Mouse (Mus musculus) neural tube, embryonic 15.5 days (tissue): ENCODE measurements around the gene Fes. TPM values are rescaled to one million over a fixed set of nuclear protein-coding genes. Genes with fewer than 3 reads are reported as not detected.
A peak's percentile ranks its signal among the peaks of the same experiment; 100 is the strongest.

ENCODE experiments used
- ATAC-seq: fragments of 200-750 bp; cut with Nextera tagmentation; 2 replicates; pipeline ENCODE4 v1.8.0; 2017; ENCODE audit warnings: mild to moderate bottlenecking, moderate TSS enrichment, moderate library complexity; ENCODE audit not compliant: low FRiP score
- H3K27ac ChIP-seq: fragments of 300-500 bp; sonication (generic); replicated peaks from 2 replicates; pipeline ENCODE4 v1.5.1; 2015; ENCODE audit warnings: mild to moderate bottlenecking, inconsistent platforms
- H3K27me3 ChIP-seq: fragments of 300-500 bp; sonication (generic); replicated peaks from 2 replicates; pipeline ENCODE4 v1.6.1; 2015; ENCODE audit warnings: inconsistent platforms
- H3K36me3 ChIP-seq: fragments of 300-500 bp; sonication (generic); 2 replicates; pipeline ENCODE4 v1.6.1; 2015; ENCODE audit warnings: inconsistent platforms
- H3K4me1 ChIP-seq: fragments of 300-500 bp; sonication (generic); 2 replicates; pipeline ENCODE4 v1.6.1; 2015; ENCODE audit warnings: inconsistent platforms
- H3K4me2 ChIP-seq: fragments of 300-500 bp; sonication (generic); 2 replicates; pipeline ENCODE4 v1.6.1; 2015; ENCODE audit warnings: inconsistent platforms, mild to moderate bottlenecking, moderate library complexity
- H3K4me3 ChIP-seq: fragments of 300-500 bp; sonication (generic); replicated peaks from 2 replicates; pipeline ENCODE4 v1.5.1; 2015; ENCODE audit warnings: mild to moderate bottlenecking, inconsistent platforms
- H3K9ac ChIP-seq: fragments of 300-500 bp; sonication (generic); replicated peaks from 2 replicates; pipeline ENCODE4 v1.6.1; 2015; ENCODE audit warnings: mild to moderate bottlenecking, inconsistent platforms
- H3K9me3 ChIP-seq: fragments of 300-500 bp; sonication (generic); replicated peaks from 2 replicates; pipeline ENCODE4 v1.6.1; 2016; ENCODE audit warnings: inconsistent platforms
- WGBS: fragments of 180-500 bp; shearing (Covaris S2); methylation state at CpG from one replicate; pipeline ENCODE4 v1.1.7; 2015; ENCODE audit warnings: mixed read lengths; 5-methylcytosine and 5-hydroxymethylcytosine counted together
- polyA plus RNA-seq: library from polyadenylated mRNA; unstranded; fragments of >200 nt; fragmentation: Nextera tagmentation; extraction: Ambion mirVana; gene quantifications from 2 replicates; pipeline ENCODE4 v1.2.1, GENCODE M21; 2015

Gene Fes
- 4.5 and 7.7 TPM in 2 replicates for polyA plus RNA-seq

- ATAC-seq, result no peak
- Histone ChIP-seq H3K27ac (no peak within 1 kb of the TSS), H3K27me3 (peaks cover 5% of the 10 kb centered on the region; the same call in 1 of the 2 replicates), H3K4me1 (peaks cover 7% of the 10 kb centered on the region), H3K9me3 (no peaks in the 10 kb centered on the region), H3K4me3 (peak within 1 kb of the TSS; percentile 24), H3K4me2 (peak within 1 kb of the TSS; percentile 41), H3K9ac (0 out of 2 replicates have a peak within 1 kb of the TSS, but pooled peaks have one; percentile 4), H3K36me3 (peaks cover 29% of the 10 kb centered on the region)
- WGBS, result 17% methylated on average over 33 of the region's 33 CpGs
These were observed at the start of gene Fes for GRCm38 (mm10) chr7:80387633-80388543. Gene Fes, minus strand, starts transcription at chr7:80387946.

GRCm38 (mm10) chr7:80436571-80436970, 48.8 kb upstream of the Fes start:
- H3K9me3 ChIP-seq, result no peaks in the 10 kb centered on the region

GRCm38 (mm10) chr7:80435594-80435993, 47.8 kb upstream of the Fes start:
- H3K36me3 ChIP-seq, result no peaks in the 10 kb centered on the region

More at GRCm38 (mm10) chr7:80436571-80436970, 48.8 kb upstream of the Fes start:
- WGBS, result 89% methylated on average over 7 of the region's 7 CpGs
- Histone ChIP-seq H3K4me3 (no peak overlapping the region), H3K27ac (no peak overlapping the region), H3K9ac (no peak overlapping the region), H3K4me1 (peaks cover 6% of the 10 kb centered on the region; the same call in 1 of the 2 replicates), H3K27me3 (no peaks in the 10 kb centered on the region), H3K36me3 (no peaks in the 10 kb centered on the region), H3K4me2 (no peak overlapping the region)
- ATAC-seq, result no peak

GRCm38 (mm10) chr7:80429661-80430060, 41.9 kb upstream of the Fes start:
- WGBS, result 90% methylated on average over 12 of the region's 12 CpGs
- Histone ChIP-seq H3K4me3 (no peak overlapping the region), H3K36me3 (no peaks in the 10 kb centered on the region)

More at GRCm38 (mm10) chr7:80435594-80435993, 47.8 kb upstream of the Fes start:
- H3K27me3 ChIP-seq, result no peaks in the 10 kb centered on the region
- H3K9ac ChIP-seq, result no peak overlapping the region
- no peak for ATAC-seq
- H3K27ac ChIP-seq, result no peak overlapping the region
- peaks cover 6% of the 10 kb centered on the region; the same call in 1 of the 2 replicates for H3K4me1 ChIP-seq
- 85% methylated on average over 3 of the region's 3 CpGs for WGBS
- H3K4me2 ChIP-seq, result no peak overlapping the region
- no peaks in the 10 kb centered on the region for H3K9me3 ChIP-seq
- no peak overlapping the region for H3K4me3 ChIP-seq

GRCm38 (mm10) chr7:80427730-80428129, 40.0 kb upstream of the Fes start:
- H3K9me3 ChIP-seq, result no peaks in the 10 kb centered on the region
- peaks cover 4% of the 10 kb centered on the region; the same call in 1 of the 2 replicates for H3K4me1 ChIP-seq
- no peak overlapping the region for H3K4me3 ChIP-seq
- H3K9ac ChIP-seq, result no peak overlapping the region
- no peak overlapping the region for H3K4me2 ChIP-seq
- WGBS, result 82% methylated on average over 5 of the region's 5 CpGs
- no peak overlapping the region for H3K27ac ChIP-seq
- H3K27me3 ChIP-seq, result no peaks in the 10 kb centered on the region
- no peaks in the 10 kb centered on the region for H3K36me3 ChIP-seq
- no peak for ATAC-seq

More at GRCm38 (mm10) chr7:80429661-80430060, 41.9 kb upstream of the Fes start:
- no peaks in the 10 kb centered on the region for H3K4me1 ChIP-seq
- no peaks in the 10 kb centered on the region for H3K27me3 ChIP-seq
- H3K27ac ChIP-seq, result no peak overlapping the region
- no peak for ATAC-seq
- no peak overlapping the region for H3K4me2 ChIP-seq
- no peaks in the 10 kb centered on the region for H3K9me3 ChIP-seq
- H3K9ac ChIP-seq, result no peak overlapping the region

GRCm38 (mm10) chr7:80426363-80426762, 38.6 kb upstream of the Fes start:
- Histone ChIP-seq H3K4me2 (no peak overlapping the region), H3K27ac (no peak overlapping the region), H3K27me3 (no peaks in the 10 kb centered on the region), H3K36me3 (no peaks in the 10 kb centered on the region), H3K4me1 (peaks cover 4% of the 10 kb centered on the region; the same call in 1 of the 2 replicates), H3K4me3 (no peak overlapping the region), H3K9me3 (no peaks in the 10 kb centered on the region), H3K9ac (no peak overlapping the region)
- no peak for ATAC-seq
- WGBS, result 72% methylated on average over 7 of the region's 7 CpGs

GRCm38 (mm10) chr7:80424722-80425121, 37.0 kb upstream of the Fes start:
- H3K4me3 ChIP-seq, result no peak overlapping the region
- no peak overlapping the region for H3K9ac ChIP-seq
- H3K27me3 ChIP-seq, result no peaks in the 10 kb centered on the region
- no peaks in the 10 kb centered on the region for H3K9me3 ChIP-seq
- peaks cover 4% of the 10 kb centered on the region; the same call in 1 of the 2 replicates for H3K4me1 ChIP-seq
- H3K4me2 ChIP-seq, result no peak overlapping the region
- H3K27ac ChIP-seq, result no peak overlapping the region
- WGBS, result 76% methylated on average over 6 of the region's 6 CpGs
- no peaks in the 10 kb centered on the region for H3K36me3 ChIP-seq
- ATAC-seq, result no peak

- no peak overlapping the region for H3K27ac ChIP-seq
- H3K4me2 ChIP-seq, result peak overlapping the region; percentile 34
- no peaks in the 10 kb centered on the region for H3K9me3 ChIP-seq
- 34% methylated on average over 20 of the region's 20 CpGs for WGBS
- 0 out of 2 replicates have a peak overlapping the region, but pooled peaks have one; percentile 20 for H3K9ac ChIP-seq
- ATAC-seq, result no peak
- peaks cover 4% of the 10 kb centered on the region; the same call in 1 of the 2 replicates for H3K4me1 ChIP-seq
- H3K27me3 ChIP-seq, result no peaks in the 10 kb centered on the region
- H3K4me3 ChIP-seq, result no peak overlapping the region
- H3K36me3 ChIP-seq, result no peaks in the 10 kb centered on the region
These were observed 35.2 kb upstream of the Fes start for GRCm38 (mm10) chr7:80422759-80423480.

- Histone ChIP-seq H3K9me3 (no peaks in the 10 kb centered on the region), H3K9ac (no peak overlapping the region), H3K36me3 (no peaks in the 10 kb centered on the region), H3K27ac (no peak overlapping the region), H3K4me3 (no peak overlapping the region), H3K4me2 (no peak overlapping the region), H3K4me1 (peaks cover 4% of the 10 kb centered on the region; the same call in 1 of the 2 replicates), H3K27me3 (no peaks in the 10 kb centered on the region)
- no peak for ATAC-seq
- 89% methylated on average over 6 of the region's 6 CpGs for WGBS
These were observed 33.8 kb upstream of the Fes start for GRCm38 (mm10) chr7:80421576-80421975.

- Histone ChIP-seq H3K4me2 (no peak overlapping the region), H3K9me3 (no peaks in the 10 kb centered on the region), H3K4me3 (no peak overlapping the region), H3K27me3 (no peaks in the 10 kb centered on the region), H3K27ac (no peak overlapping the region), H3K4me1 (peaks cover 4% of the 10 kb centered on the region; the same call in 1 of the 2 replicates), H3K36me3 (no peaks in the 10 kb centered on the region), H3K9ac (no peak overlapping the region)
- 76% methylated on average over 4 of the region's 4 CpGs for WGBS
- ATAC-seq, result no peak
These were observed 32.8 kb upstream of the Fes start for GRCm38 (mm10) chr7:80420586-80420985.

GRCm38 (mm10) chr7:80419278-80419677, 31.5 kb upstream of the Fes start:
- Histone ChIP-seq H3K9me3 (no peaks in the 10 kb centered on the region), H3K36me3 (no peaks in the 10 kb centered on the region), H3K27me3 (no peaks in the 10 kb centered on the region), H3K9ac (no peak overlapping the region), H3K4me2 (no peak overlapping the region), H3K4me3 (no peak overlapping the region), H3K4me1 (peaks cover 4% of the 10 kb centered on the region; the same call in 1 of the 2 replicates), H3K27ac (no peak overlapping the region)
- WGBS, result 72% methylated on average over 3 of the region's 3 CpGs
- ATAC-seq, result no peak
